Comparison of ENCODE assay signal across 9 mouse cellular contexts in genomic region chr5:129331094-129331523, GRCm38 (mm10).
A peak's percentile ranks its signal among the peaks of the same experiment; 100 is the strongest.
DNase-seq lines count a peak whose midpoint lies in the region; ATAC-seq and TF ChIP-seq lines count a peak whose summit lies in the region.
"Had no signal": no experiment of that assay in that cellular context is flagged by ENCODE, and none has a peak within 500 bp of the region (broad histone marks: within the 10 kb centered on the region; RNA-seq: fewer than 3 reads in every experiment).

No protein-coding gene starts in this region.

- DNase-seq in heart, adult 2 months, result no peak
- no peak for DNase-seq in heart, postnatal 14 days
- peak; percentile 74 to 86 for DNase-seq in cerebellum, postnatal 14 days
- no peak for DNase-seq in adrenal gland, postnatal 36 days

- peak; percentile 41 for TF ChIP-seq CTCF in heart, adult 2 months (IDR thresholded peaks at IDR 0.05)
- peak; percentile 46 for TF ChIP-seq CTCF in ES-Bruce4 (IDR thresholded peaks at IDR 0.05; ENCODE audit: low read depth, low read length)

- H3K4me1 ChIP-seq in heart, adult 2 months (ENCODE audit: control insufficient read depth, insufficient read depth, low read length), result no peaks in the 10 kb centered on the region
- H3K4me1 ChIP-seq in ES-Bruce4 (ENCODE audit: control insufficient read depth, insufficient read depth, low read length), result no peaks in the 10 kb centered on the region
- H3K4me1 ChIP-seq in limb, embryonic 12.5 days (replicated peaks), result no peaks in the 10 kb centered on the region

- ATAC-seq in limb, embryonic 12.5 days (ENCODE audit: insufficient number of reproducible peaks, insufficient read depth, low FRiP score, low TSS enrichment, low read depth), result no peak
- no peak for ATAC-seq in megakaryocyte progenitor cell, adult 5-6 weeks (replicated peaks; ENCODE audit: poor library complexity)
- ATAC-seq in erythroblast, adult 5-6 weeks (replicated peaks; ENCODE audit: low FRiP score, poor library complexity, severe bottlenecking), result no peak

- peak overlapping the region; percentile 28; the same call in 1 of the 2 replicates for H3K4me2 ChIP-seq in limb, embryonic 12.5 days
- H3K4me2 ChIP-seq: limb, embryonic 15.5 days had no signal

- no peak overlapping the region for H3K4me3 ChIP-seq in heart, adult 2 months
- H3K4me3 ChIP-seq in ES-Bruce4 (ENCODE audit: low read depth, low read length), result no peak overlapping the region
- H3K4me3 ChIP-seq in limb, embryonic 12.5 days (replicated peaks), result no peak overlapping the region
- H3K4me3 ChIP-seq: limb, embryonic 15.5 days had no signal

- WGBS in heart, adult 2 months, result 19% methylated on average over 11 of the region's 11 CpGs
- WGBS in limb, embryonic 12.5 days, result 12% methylated on average over 11 of the region's 11 CpGs

- TF ChIP-seq EP300 in heart, adult 2 months (IDR thresholded peaks at IDR 0.05; ENCODE audit: insufficient read depth, low read depth, low read length), result no peak
- no peak for TF ChIP-seq EP300 in ES-Bruce4 (IDR thresholded peaks at IDR 0.05; ENCODE audit: insufficient read depth, low read depth, low read length)

- no peak overlapping the region for H3K27ac ChIP-seq in heart, adult 2 months
- no peak overlapping the region for H3K27ac ChIP-seq in ES-Bruce4 (ENCODE audit: insufficient read depth, low read length)
- no peak overlapping the region for H3K27ac ChIP-seq in limb, embryonic 12.5 days
- H3K27ac ChIP-seq: limb, embryonic 15.5 days had no signal

- H3K36me3 ChIP-seq in heart, adult 2 months (ENCODE audit: control insufficient read depth, insufficient read depth, low read length), result no peaks in the 10 kb centered on the region
- no peaks in the 10 kb centered on the region for H3K36me3 ChIP-seq in ES-Bruce4 (ENCODE audit: control insufficient read depth, insufficient read depth, low read length, poor library complexity, severe bottlenecking)
- H3K36me3 ChIP-seq in limb, embryonic 12.5 days, result no peaks in the 10 kb centered on the region
- H3K36me3 ChIP-seq: limb, embryonic 15.5 days had no signal

- H3K79me2 ChIP-seq in heart, adult 2 months (replicated peaks; ENCODE audit: control insufficient read depth, insufficient read depth, low read length), result no peaks in the 10 kb centered on the region

- no peaks in the 10 kb centered on the region; the same call in 1 of the 2 replicates for H3K27me3 ChIP-seq in heart, adult 2 months (ENCODE audit: control insufficient read depth, insufficient read depth, low read length)
- no peaks in the 10 kb centered on the region for H3K27me3 ChIP-seq in ES-Bruce4 (ENCODE audit: control insufficient read depth, insufficient read depth, low read length, poor library complexity, severe bottlenecking)
- H3K27me3 ChIP-seq in limb, embryonic 12.5 days, result no peaks in the 10 kb centered on the region

- intact Hi-C loops in heart, adult 2 months (cut with DNase I), result no loop called here
- intact Hi-C loops in heart, postnatal 14 days (cut with DNase I), result loop anchor here (5.0 kb wide), 1 partner anchor 256 kb away; no protein-coding TSS in a partner anchor

- H3K9me3 ChIP-seq in ES-Bruce4 (replicated peaks; ENCODE audit: control insufficient read depth, insufficient read depth, low read length, poor library complexity, severe bottlenecking), result no peaks in the 10 kb centered on the region
- H3K9me3 ChIP-seq in limb, embryonic 12.5 days, result no peaks in the 10 kb centered on the region
- H3K9me3 ChIP-seq: limb, embryonic 15.5 days had no signal

- no peak overlapping the region for H3K9ac ChIP-seq in heart, adult 2 months (ENCODE audit: low read depth, low read length)
- H3K9ac ChIP-seq in ES-Bruce4 (ENCODE audit: low read depth, poor library complexity, severe bottlenecking), result no peak overlapping the region
- H3K9ac ChIP-seq in limb, embryonic 12.5 days (replicated peaks), result no peak overlapping the region
- H3K9ac ChIP-seq: limb, embryonic 15.5 days had no signal

- no peak for TF ChIP-seq POLR2A in heart, adult 2 months (IDR thresholded peaks at IDR 0.05; ENCODE audit: insufficient read depth, low read depth, low read length)
- TF ChIP-seq POLR2A in ES-Bruce4 (IDR thresholded peaks at IDR 0.05; ENCODE audit: insufficient read depth, low read length), result no peak

Comparison
In these comparisons a context has a peak if more than half of its experiments do, and no peak if none do; other contexts are left out.
1. DNase-seq: peak in cerebellum, postnatal 14 days (2 of 2); none in heart, adult 2 months (0 of 2), heart, postnatal 14 days (0 of 2) and adrenal gland, postnatal 36 days (0 of 2).